Mouse (Mus musculus) thymus, postnatal 25 days (tissue): Measurements from ENCODE around the gene Fbf1.
A peak's percentile ranks its signal among the peaks of the same experiment; 100 is the strongest.

ENCODE experiments used
- DNase-seq: peaks from one replicate; pipeline ENCODE4 v3.0.0; 2022

Fbf1 gene

GRCm38 (mm10) chr11:116178411-116179121, 10.6 kb upstream of the Fbf1 start:
- DNase-seq: no peak

- DNase-seq: no peak
Observed at GRCm38 (mm10) chr11:116176010-116176409, 8.0 kb upstream of the Fbf1 start.

DNA sequence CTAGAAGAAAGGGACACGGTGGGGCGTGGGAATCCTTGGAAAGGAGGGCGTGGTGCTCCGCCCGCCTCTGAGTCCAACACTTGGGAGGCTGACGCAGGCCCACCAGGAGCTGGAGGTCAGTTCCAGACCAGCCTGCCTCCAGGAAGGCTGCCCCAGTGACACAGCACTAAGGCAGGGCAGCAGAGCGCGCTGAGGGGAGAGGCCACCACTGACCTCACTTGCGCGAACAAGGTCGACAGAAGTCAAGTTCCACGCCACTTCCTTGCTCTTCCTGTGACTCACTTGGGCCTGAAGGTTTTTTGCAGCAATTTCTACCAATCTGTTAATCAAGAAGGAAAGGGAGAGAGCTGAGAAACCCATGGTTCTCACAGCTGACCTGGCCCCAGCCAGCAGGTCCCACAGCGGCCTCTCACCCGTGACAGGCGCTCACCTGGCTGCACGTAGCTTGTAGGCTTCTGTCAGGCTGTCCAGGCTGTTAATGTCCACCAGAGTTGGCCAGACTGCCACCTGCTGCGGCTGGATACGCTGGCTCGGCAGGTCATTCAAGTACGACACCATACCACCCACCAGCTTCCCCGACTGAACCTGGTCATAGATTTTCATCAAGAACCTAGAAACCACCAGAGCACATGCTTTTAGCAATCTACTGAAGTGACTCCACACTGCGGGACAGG, 6.9 kb upstream of the Fbf1 start:
- no peak for DNase-seq

GRCm38 (mm10) chr11:116171959-116172358, 4.0 kb upstream of the Fbf1 start:
- no peak for DNase-seq

DNA sequence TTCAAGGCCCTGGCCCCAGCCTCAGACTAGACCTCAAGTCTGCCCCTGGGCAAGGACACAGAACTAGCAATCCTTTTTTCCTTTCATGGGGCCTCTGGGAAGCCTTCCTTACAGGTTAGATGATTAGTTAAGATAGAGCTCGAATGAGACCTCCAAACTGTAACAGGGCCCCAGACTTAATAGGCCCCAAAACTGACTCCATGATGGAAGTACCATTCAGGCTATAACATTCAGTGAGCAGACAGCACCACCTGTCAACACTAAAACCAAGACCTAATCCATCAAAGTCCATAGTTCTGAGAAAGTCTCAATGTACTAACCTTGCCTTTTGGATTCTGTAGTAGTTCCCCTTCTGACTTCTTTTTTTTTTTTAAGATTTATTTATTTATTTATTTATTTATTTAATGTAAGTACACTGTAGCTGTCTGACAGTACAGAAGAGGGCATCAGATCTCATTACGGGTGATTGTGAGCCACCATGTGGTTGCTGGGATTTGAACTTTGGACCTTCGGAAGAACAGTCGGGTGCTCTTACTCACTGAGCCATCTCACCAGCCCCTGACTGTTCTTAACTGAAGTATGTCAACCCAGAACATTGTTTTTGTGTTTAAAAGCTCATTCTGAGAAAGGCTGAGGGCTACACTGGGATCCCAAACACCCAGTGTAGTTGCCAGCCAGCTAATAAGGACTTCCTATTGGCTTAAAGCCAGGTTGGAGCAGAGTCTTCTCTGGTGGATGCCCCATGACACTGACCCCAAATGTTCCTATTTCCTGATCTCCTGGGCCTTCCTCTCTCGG, 2.2 kb upstream of the Fbf1 start:
- no peak for DNase-seq

DNA sequence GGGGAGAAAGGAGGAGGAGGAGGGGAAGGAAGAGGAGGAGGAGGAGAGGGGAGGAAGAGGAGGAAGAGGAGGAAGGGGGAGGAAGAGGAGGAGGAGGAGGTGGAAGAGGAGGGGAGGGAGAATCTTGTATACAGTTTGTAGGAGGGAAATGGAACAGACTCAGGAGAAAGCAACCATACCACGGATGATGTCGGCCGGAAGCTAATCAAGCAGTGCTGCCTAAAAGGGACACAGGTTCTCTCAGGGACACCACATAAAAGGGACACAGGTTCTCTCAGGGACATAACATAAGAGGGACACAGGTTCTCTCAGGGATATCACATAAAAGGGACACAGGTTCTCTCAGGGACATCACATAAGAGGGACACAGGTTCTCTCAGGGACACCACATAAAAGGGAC, 1.2 kb upstream of the Fbf1 start:
- DNase-seq: no peak

- DNase-seq: no peak
Observed at GRCm38 (mm10) chr11:116167232-116167631, 734 bp downstream of the Fbf1 start.

DNA sequence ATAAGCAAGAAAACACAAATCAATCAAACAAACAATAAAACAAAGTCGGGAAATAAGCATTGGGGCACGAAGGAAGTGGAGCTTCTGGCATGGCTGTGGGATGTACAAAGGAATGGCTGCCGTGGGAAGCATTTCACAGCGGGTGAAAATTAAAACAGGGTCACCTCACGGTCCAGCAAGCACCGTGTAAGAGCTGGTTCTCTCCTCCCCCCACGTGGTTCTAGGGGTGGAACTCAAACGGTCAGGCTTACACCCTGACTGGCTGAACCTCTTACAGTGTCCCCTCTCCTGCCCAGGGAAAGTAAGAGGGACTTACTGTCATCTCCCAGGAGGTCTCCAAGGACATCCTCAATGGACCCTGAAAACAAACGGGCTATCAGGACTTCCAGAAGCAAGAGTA, 5.0 kb downstream of the Fbf1 start:
- no peak for DNase-seq

- DNase-seq: peak; percentile 8
Observed at GRCm38 (mm10) chr11:116162146-116162545, 5.8 kb downstream of the Fbf1 start.

DNA sequence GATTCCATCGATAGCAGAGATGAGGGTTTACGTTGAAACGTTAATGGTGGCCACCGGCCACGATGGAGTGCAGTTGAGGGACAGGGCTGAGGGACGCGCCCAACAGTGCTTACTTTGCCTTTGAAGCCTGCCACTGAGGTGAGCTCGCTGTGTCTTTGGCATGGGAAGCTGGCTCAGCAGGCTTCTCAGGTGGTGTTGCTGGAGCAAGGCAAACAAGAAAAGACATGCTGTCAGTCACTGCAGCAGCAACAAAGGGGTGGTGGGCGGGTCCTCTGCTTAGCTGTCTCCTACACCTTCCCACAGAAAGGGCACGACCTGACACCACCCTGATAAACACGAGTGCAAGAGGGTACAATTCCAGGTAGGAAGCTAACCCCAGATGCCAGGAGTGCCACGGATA, 6.7 kb downstream of the Fbf1 start:
- no peak for DNase-seq

GRCm38 (mm10) chr11:116150960-116151359, 17.0 kb downstream of the Fbf1 start:
- DNase-seq: no peak

DNA sequence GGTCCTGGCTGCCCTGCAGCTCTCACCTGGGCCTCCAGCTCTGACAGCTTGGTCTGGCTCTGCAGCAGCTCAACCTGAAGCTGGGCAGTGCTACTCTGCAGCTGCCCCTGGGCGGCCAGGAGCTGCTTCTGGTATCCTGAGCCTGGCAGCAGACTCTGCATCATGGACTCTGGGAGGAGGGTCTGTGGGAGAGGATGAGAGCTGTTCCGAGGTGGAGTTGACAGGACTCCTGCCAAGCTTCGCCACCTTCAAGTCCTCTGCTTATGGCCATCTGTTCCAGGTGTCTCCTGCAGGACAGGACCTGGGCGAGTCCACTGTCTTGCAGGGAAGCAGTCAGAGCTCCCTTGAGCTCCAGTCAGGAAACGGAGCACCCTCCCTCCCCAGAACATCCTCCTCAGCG, 18.6 kb downstream of the Fbf1 start:
- no peak for DNase-seq

DNA sequence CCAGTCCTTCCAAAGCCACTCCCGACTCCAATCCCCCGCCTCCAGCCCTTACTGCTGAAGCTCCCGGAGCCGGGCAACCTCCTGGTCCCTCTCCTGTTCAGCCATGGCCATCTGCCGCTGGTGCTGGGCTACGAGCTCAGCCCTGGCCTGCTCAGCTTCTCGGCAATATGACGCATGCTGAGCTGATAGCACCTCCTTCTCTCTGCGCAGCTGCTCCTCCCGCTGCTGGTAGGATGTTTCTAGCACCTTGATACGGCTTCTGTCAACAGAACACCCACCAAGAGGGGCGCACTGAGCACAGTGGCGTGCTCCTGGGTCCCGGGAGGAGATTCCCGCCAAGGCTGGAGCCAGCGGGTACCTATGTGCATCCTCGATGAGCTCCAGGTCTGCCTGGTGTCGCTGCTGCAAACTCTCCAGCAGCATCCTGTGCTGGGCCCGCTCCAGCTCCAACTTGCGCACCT, 19.2 kb downstream of the Fbf1 start:
- DNase-seq: no peak

DNA sequence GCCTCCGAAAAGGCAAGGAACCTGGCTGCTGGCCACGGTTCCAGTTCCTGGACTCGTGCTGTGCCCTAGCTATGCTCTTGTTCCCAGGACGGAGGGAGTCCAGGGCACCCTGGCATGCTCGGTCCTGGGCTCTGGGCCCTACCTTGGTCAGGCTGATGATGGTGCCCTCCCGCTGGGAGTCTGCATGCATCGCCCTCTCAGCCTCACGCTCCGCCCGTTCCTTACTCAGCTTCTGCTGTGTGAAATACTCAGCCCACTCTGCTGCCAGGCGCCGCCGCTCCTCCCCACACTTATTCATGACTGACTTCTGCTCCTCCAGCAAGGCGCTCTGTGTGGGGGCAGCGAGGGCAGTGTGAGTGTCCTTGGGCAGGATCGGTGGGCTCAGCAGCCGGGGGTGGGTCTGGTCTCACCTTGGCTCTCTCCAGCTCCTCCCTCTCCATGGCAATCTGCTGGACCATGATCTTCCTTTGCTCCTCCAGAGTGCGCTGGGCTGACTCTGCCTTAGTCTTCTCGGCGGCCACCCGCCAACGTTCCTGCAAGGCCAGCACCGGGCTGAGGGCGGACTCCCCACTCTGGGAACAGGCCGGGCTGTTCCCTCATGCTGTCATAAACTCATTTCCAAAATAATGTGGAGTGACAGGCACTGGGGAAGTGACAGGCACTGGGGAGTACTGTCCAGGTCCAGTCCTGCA, 21.5 kb downstream of the Fbf1 start:
- DNase-seq: no peak

DNA sequence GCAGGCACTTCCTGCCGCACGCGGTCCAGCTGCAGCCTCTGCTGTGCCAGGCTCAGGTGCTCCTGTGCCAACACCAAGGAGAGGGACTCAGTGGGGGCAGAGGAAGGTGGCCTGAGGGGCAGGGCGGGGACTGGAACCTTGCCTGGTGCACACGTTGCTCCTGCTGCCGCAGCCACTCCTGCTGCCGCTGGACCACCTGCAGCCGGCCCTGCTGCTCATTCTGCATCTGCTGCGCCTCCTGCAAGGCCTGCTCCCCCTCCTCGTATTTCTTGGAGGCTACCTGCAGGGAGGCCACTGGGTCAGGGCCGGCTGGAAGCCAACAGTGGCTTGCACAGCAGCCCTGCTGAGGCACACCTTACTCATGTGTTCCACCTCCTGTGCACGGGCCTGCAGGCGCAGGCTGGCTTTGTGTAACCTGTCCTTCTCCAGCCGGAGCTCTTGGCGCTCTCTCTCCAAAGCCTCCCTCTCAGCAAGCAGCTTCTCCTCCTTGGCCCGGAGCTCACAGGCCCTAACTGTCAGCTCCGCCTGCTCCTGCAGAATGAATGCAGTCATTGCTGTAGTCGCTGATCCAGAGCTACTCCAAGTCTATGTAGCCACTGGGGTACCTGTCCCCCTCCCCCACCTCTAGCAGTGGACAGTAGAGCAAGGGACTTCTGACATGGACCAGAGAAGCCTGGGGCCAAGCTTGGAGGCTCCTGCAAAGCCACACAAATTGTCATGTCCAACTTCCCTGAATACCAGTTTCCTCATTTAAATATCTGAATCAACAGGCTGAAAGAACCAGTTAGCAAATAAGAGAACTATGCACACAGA, 22.3 kb downstream of the Fbf1 start:
- no peak for DNase-seq

GRCm38 (mm10) chr11:116143468-116143867, 24.5 kb downstream of the Fbf1 start:
- DNase-seq: no peak

DNA sequence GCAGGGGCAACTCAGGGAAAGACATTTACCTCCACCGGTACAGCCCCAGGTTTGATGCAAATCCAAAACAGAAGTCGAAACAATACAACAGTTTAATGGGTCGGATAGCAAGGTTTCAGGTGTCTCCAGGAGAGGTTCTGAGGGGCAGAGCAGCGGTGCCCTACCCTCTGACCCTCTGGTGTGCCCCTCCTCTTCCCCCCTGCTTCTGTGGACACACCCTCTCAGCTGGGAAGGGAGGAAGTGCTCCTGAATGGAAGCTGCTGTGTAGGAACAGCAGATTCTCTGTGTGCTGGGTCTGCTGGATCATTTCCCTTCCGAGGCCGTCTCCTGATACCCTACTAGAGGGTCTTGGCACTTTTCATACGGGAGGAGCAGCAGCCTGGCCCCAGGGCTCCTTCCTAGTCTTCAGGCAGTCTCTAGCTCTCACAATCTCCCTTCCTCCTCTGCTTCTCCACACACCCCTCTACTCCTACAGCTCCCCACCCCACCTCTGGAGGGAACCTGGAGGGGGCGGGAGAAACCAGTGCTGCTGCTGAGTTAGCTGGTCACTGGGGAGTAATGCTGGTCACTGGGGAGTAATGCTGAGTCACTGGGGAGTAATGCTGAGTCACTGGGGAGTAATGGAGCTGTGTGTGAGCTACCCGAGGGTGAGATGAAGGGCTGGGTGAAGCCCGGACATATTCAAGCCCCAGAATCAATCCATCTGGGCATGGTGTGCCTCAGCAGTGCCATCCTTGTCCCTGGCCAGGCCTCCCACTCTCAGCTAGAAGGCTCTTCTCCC, 25.6 kb downstream of the Fbf1 start:
- DNase-seq: no peak

DNA sequence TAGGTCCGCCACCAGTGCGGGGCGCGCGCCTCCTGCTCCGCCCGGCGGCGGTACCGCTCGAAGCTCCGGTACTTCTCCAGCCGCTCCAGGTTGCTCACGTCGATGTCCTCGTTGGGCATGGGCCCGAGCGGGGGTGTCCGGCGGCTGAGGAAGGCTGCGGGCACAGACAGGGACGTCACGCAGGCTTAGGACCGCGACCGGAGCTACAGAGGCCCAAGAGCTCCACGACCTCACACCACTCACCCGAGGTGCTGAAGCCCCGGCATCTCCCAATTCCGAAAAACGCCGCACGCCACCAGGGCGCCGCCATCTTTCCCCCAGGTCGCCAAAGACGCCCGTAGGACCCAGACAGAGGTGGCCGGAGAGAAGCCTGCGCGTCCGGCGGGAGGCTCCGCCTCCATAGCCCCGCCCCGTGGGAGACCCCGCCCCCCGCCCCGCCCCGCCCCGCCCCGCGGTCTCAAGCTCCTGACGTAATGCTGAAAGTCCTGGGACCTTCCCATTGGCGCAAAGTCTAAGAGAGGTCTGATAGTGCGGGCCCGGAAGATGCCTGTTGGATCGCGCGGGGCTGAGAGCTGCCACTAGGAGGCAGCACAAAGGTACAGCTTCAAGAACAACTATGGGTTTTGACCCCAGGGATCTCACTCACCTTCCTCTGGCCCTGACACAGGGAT, 29.4 kb downstream of the Fbf1 start, which contains the start of gene Mrpl38:
Gene Mrpl38 (minus strand): TSS at position 401 of the 671 bp plus-strand sequence.
- peak; percentile 89 for DNase-seq

- DNase-seq: no peak
Observed at GRCm38 (mm10) chr11:116138096-116138467, 29.9 kb downstream of the Fbf1 start.

DNA sequence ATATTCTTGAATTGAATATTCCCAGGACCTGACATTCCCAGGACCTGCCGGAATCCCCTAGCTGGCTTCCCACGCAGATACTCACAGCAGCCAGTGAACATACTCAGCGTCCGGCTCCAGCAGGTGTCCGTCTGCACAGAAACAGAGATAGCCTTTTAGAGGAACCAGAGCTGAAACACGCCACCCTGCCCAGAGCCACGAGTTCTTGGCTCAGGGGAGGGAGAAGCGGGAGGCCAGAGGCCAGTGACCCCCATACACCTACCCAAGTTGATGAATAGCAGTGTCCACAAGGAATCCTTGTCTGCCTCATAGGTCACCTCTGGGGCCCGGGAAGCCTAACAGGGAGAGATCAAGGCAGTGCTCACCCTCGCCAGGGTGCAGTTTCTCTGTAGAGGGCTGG, 33.8 kb downstream of the Fbf1 start:
- DNase-seq: no peak

- DNase-seq: no peak
Observed at GRCm38 (mm10) chr11:116133497-116133896, 34.5 kb downstream of the Fbf1 start.
